In the genomic region with DNA sequence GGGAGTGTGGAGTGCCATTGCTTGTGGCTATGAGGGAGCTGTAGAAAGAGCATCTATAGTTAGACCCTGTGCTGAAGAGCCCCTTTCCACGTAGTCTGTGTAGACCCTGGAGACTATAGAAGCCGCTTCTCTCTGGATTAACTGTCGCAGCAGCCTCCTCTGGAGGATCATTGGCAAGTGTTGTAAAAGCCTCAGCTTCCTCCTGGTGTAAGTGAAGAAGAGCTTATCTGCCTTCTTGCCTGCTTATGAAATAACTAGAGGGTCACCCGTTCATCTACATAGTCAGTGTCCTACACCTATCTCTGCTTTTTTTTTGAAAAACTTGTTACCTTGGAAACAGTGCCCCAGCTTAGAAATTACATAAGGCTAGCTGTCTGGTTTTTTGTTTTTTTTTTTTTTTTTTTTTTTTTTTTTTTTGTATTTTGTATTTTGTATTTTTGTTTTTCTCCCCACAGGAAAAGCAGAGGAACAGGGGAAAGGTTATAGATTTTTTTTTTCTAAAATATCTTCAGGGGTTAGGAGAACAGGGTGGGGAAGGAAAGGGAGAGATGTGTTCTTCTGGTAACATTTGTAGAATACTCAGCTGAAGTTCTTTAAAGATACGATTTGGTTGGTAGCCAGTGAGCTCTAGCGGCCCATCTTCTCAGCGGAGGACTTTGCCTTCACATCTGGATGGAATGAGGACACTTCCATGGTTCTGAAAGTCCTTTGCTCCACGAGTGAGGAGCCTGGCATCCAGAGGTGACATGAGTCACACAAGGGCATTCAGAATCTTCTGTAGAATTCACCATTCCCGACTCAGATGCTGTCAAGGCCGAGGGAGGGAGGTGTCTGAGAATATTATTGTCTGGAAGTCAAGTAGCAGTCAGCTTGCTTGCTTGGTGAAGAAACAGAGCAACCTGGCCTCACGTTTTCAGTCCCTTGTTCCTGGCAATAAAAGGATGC, we compare ENCODE assay signal across 17 mouse cellular contexts.
DNase-seq lines count a peak whose midpoint lies in the region; ATAC-seq lines count a peak whose summit lies in the region.
"Had no signal": no experiment of that assay in that cellular context is flagged by ENCODE, and none has a peak within 500 bp of the region (broad histone marks: within the 10 kb centered on the region; RNA-seq: fewer than 3 reads in every experiment).

No protein-coding gene starts in this region.

- peaks cover 57% of the 10 kb centered on the region for H3K4me1 ChIP-seq in neural tube, embryonic 15.5 days
- H3K4me1 ChIP-seq in forebrain, embryonic 14.5 days (ENCODE audit: control insufficient read depth, insufficient read depth, low read length) = peaks cover 39% of the 10 kb centered on the region
- H3K4me1 ChIP-seq: liver, embryonic 13.5 days had no signal

- peak overlapping the region; percentile 83 for H3K27ac ChIP-seq in neural tube, embryonic 15.5 days (replicated peaks)
- H3K27ac ChIP-seq in forebrain, embryonic 14.5 days (ENCODE audit: low read depth, low read length) = peak overlapping the region; percentile 84
- H3K27ac ChIP-seq: liver, embryonic 13.5 days had no signal

- H3K9ac ChIP-seq in neural tube, embryonic 15.5 days (replicated peaks) = no peak overlapping the region
- H3K9ac ChIP-seq in forebrain, embryonic 14.5 days (ENCODE audit: low read length) = no peak overlapping the region
- H3K9ac ChIP-seq: hindbrain, embryonic 15.5 days; liver, embryonic 13.5 days had no signal

- no peak for DNase-seq in frontal cortex, postnatal 25 days (ENCODE audit: low spot score in 2 of 2)
- DNase-seq in neural tube, embryonic 10.5 days (ENCODE audit: extremely low spot score, low spot score) = no peak
- DNase-seq in forebrain, embryonic 14.5 days (ENCODE audit: low spot score) = no peak
- no peak for DNase-seq in gastrocnemius, postnatal 10 days
- no peak for DNase-seq in heart, postnatal 10 days
- no peak for DNase-seq in urinary bladder, postnatal 14 days (ENCODE audit: low spot score)
- DNase-seq: cerebellum, adult 11-12 months; gastrocnemius, postnatal 36 days; kidney, adult 18-20 months; kidney, postnatal 36 days; liver, embryonic 13.5 days; right cerebral cortex, postnatal 14 days; thymus, postnatal 4 days had no signal

- peak; percentile 20 for ATAC-seq in frontal cortex, adult (ENCODE audit: low TSS enrichment)
- ATAC-seq in neural tube, embryonic 15.5 days (ENCODE audit: low FRiP score) = no peak; the same call in 1 of the 2 replicates
- ATAC-seq in forebrain, embryonic 14.5 days = no peak
- ATAC-seq: activated CD4-positive, CD25-positive, alpha-beta regulatory T cell, adult 4 months had no signal

- intact Hi-C loops in heart, postnatal 10 days (cut with DNase I) = no loop called here

- no peaks in the 10 kb centered on the region for H3K27me3 ChIP-seq in neural tube, embryonic 15.5 days (replicated peaks)
- H3K27me3 ChIP-seq in forebrain, embryonic 14.5 days (replicated peaks; ENCODE audit: control insufficient read depth, insufficient read depth, low read length) = no peaks in the 10 kb centered on the region
- H3K27me3 ChIP-seq: hindbrain, embryonic 15.5 days; liver, embryonic 13.5 days had no signal

- WGBS in neural tube, embryonic 15.5 days = 64% methylated on average over 11 of the region's 11 CpGs
- WGBS in forebrain, embryonic 14.5 days = 77% methylated on average over 11 of the region's 11 CpGs

- H3K9me3 ChIP-seq in neural tube, embryonic 15.5 days (replicated peaks) = no peaks in the 10 kb centered on the region
- no peaks in the 10 kb centered on the region for H3K9me3 ChIP-seq in forebrain, embryonic 14.5 days (replicated peaks; ENCODE audit: control insufficient read depth, low read length)
- H3K9me3 ChIP-seq: hindbrain, embryonic 15.5 days; liver, embryonic 13.5 days had no signal

- no peak overlapping the region for H3K4me2 ChIP-seq in neural tube, embryonic 15.5 days
- H3K4me2 ChIP-seq in forebrain, embryonic 14.5 days (ENCODE audit: low read length) = 0 out of 2 replicates have a peak overlapping the region, but pooled peaks have one; percentile 15
- H3K4me2 ChIP-seq: hindbrain, embryonic 15.5 days; liver, embryonic 13.5 days had no signal

- no peak overlapping the region for H3K4me3 ChIP-seq in neural tube, embryonic 15.5 days (replicated peaks)
- H3K4me3 ChIP-seq in forebrain, embryonic 14.5 days (ENCODE audit: low read depth, low read length) = no peak overlapping the region
- H3K4me3 ChIP-seq: hindbrain, embryonic 15.5 days; liver, embryonic 13.5 days had no signal

- no peaks in the 10 kb centered on the region for H3K36me3 ChIP-seq in neural tube, embryonic 15.5 days
- H3K36me3 ChIP-seq in forebrain, embryonic 14.5 days (ENCODE audit: control insufficient read depth, insufficient read depth, low read length) = no peaks in the 10 kb centered on the region
- H3K36me3 ChIP-seq: hindbrain, embryonic 15.5 days; liver, embryonic 13.5 days had no signal
